Mouse (Mus musculus) cerebellum, adult (tissue): ENCODE measurements around the gene She.

Source experiments
- ATAC-seq: cut with Nextera tagmentation; 2 replicates; pipeline ENCODE4 v1.9.2; 2017; ENCODE audit warnings: mild to moderate bottlenecking, moderate library complexity, mixed read lengths; ENCODE audit not compliant: insufficient number of reproducible peaks, low FRiP score, low TSS enrichment

She gene

GRCm38 (mm10) chr3:89814051-89814450 lies 17.1 kb upstream of the She start:
- ATAC-seq: no peak

GRCm38 (mm10) chr3:89817056-89817455 lies 14.1 kb upstream of the She start:
- ATAC-seq: no peak

GRCm38 (mm10) chr3:89818605-89819004 lies 12.6 kb upstream of the She start:
- no peak for ATAC-seq

GRCm38 (mm10) chr3:89819897-89820296 lies 11.3 kb upstream of the She start:
- ATAC-seq: no peak

- ATAC-seq: no peak
Measured at GRCm38 (mm10) chr3:89820311-89821095, 10.7 kb upstream of the She start.

GRCm38 (mm10) chr3:89821096-89821513 lies 10.1 kb upstream of the She start:
- no peak for ATAC-seq

GRCm38 (mm10) chr3:89821548-89822480 lies 9.4 kb upstream of the She start:
- no peak for ATAC-seq

- ATAC-seq: no peak
Measured at GRCm38 (mm10) chr3:89823594-89823993, 7.6 kb upstream of the She start.

GRCm38 (mm10) chr3:89826295-89826694 lies 4.9 kb upstream of the She start:
- no peak for ATAC-seq

- no peak for ATAC-seq
Measured at GRCm38 (mm10) chr3:89835362-89835761, 4.2 kb downstream of the She start.

- ATAC-seq: no peak
Measured at GRCm38 (mm10) chr3:89842258-89842657, 11.1 kb downstream of the She start.

- ATAC-seq: no peak
Measured at GRCm38 (mm10) chr3:89843148-89843547, 12.0 kb downstream of the She start.

GRCm38 (mm10) chr3:89845814-89846213 lies 14.6 kb downstream of the She start:
- no peak for ATAC-seq

GRCm38 (mm10) chr3:89847126-89847525 lies 16.0 kb downstream of the She start:
- ATAC-seq: no peak

GRCm38 (mm10) chr3:89847596-89847995 lies 16.4 kb downstream of the She start:
- no peak for ATAC-seq

GRCm38 (mm10) chr3:89848083-89848482 lies 16.9 kb downstream of the She start:
- no peak for ATAC-seq

- no peak for ATAC-seq
Measured at GRCm38 (mm10) chr3:89853752-89854151, 22.6 kb downstream of the She start.

GRCm38 (mm10) chr3:89857353-89857752 lies 26.2 kb downstream of the She start:
- no peak for ATAC-seq

GRCm38 (mm10) chr3:89858123-89858522 lies 27.0 kb downstream of the She start:
- ATAC-seq: no peak; the same call in 1 of the 2 replicates

- no peak for ATAC-seq
Measured at GRCm38 (mm10) chr3:89858888-89859287, 27.7 kb downstream of the She start.

GRCm38 (mm10) chr3:89859936-89860335 lies 28.8 kb downstream of the She start:
- no peak for ATAC-seq
